11 mouse cellular contexts compared by ENCODE assay signal in the genomic region with DNA sequence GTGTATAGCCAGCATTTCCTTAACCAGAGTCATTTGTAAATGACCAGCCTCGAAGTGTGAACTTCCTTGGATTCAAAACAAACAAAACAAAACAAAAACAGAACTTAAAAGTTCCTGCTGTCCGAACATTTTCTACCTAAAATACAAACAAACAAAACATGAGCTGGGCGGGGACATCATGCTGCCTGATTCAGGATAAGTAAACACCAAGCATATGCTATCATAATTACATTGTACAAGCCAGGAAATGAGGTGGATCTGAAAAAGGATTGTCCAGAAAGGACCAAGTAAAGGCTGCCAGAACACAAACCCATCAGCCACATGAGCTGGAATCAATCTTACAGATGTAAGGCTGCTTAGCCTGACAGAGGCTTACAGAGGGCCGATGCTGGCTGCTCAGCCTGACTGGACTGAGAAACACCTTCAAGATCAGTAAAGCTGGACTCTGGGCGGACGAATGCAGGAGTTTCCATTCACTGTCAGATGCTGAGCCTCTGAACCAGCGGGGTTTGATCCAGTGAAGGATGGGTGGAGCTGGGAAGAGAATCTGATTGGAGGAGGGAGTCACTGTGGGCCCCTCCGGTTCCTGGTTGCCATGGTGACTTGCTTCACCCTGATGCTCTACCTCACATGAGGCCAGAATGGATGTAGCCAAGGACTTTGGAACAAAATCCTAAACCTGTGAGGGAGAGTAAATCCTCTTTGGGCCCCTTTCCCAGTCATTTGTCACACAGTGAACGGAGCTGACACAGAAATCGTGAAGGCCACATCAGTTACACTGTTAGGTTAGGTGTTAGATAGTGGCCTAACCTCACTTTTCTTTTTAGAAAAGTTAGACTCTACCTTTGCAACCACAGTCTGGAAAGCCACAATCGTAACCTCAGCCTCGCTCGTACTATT. TPM values are rescaled to one million over a fixed set of nuclear protein-coding genes. Genes with fewer than 3 reads are reported as not detected.
DNase-seq lines count a peak whose midpoint lies in the region; ATAC-seq and TF ChIP-seq lines count a peak whose summit lies in the region.
"Had no signal": no experiment of that assay in that cellular context is flagged by ENCODE, and none has a peak within 500 bp of the region (broad histone marks: within the 10 kb centered on the region; RNA-seq: fewer than 3 reads in every experiment).

No protein-coding gene starts in this region.

- peak overlapping the region; percentile 1; the same call in 1 of the 2 replicates for H3K27ac ChIP-seq in limb, embryonic 14.5 days (replicated peaks; ENCODE audit: low read depth, low read length)
- no peak overlapping the region for H3K27ac ChIP-seq in limb, embryonic 10.5 days
- H3K27ac ChIP-seq in forebrain, embryonic 10.5 days, result peak overlapping the region; percentile 67
- H3K27ac ChIP-seq in midbrain, embryonic 13.5 days, result no peak overlapping the region
- H3K27ac ChIP-seq: intestine, embryonic 15.5 days; limb, embryonic 12.5 days had no signal

- H3K4me1 ChIP-seq in limb, embryonic 14.5 days (ENCODE audit: control insufficient read depth, insufficient read depth, low read length), result no peaks in the 10 kb centered on the region
- peaks cover 9% of the 10 kb centered on the region; the same call in 1 of the 2 replicates for H3K4me1 ChIP-seq in limb, embryonic 10.5 days
- peaks cover 32% of the 10 kb centered on the region for H3K4me1 ChIP-seq in forebrain, embryonic 10.5 days
- peaks cover 12% of the 10 kb centered on the region for H3K4me1 ChIP-seq in midbrain, embryonic 13.5 days (replicated peaks)

- no peak for DNase-seq in frontal cortex, postnatal 36 days (ENCODE audit: low spot score in 2 of 2)
- no peak for DNase-seq in limb, embryonic 14.5 days (ENCODE audit: low spot score)
- DNase-seq in limb, embryonic 10.5 days (ENCODE audit: low spot score), result no peak
- DNase-seq in forebrain, embryonic 10.5 days (ENCODE audit: extremely low spot score, low spot score), result peak; percentile 33
- no peak for DNase-seq in thymus, postnatal 36 days
- DNase-seq in natural killer cell, adult 2 months (ENCODE audit: low spot score in 2 of 2), result no peak
- DNase-seq: right cerebral cortex, postnatal 14 days had no signal

- H3K9me3 ChIP-seq in limb, embryonic 14.5 days (ENCODE audit: control insufficient read depth, low read length), result no peaks in the 10 kb centered on the region
- H3K9me3 ChIP-seq in limb, embryonic 10.5 days (replicated peaks), result no peaks in the 10 kb centered on the region
- H3K9me3 ChIP-seq in forebrain, embryonic 10.5 days, result peaks cover 7% of the 10 kb centered on the region
- no peaks in the 10 kb centered on the region for H3K9me3 ChIP-seq in midbrain, embryonic 13.5 days
- H3K9me3 ChIP-seq: intestine, embryonic 15.5 days had no signal

- 62% methylated on average over 13 of the region's 13 CpGs for WGBS in limb, embryonic 14.5 days
- 73% methylated on average over 13 of the region's 13 CpGs for WGBS in limb, embryonic 10.5 days
- WGBS in forebrain, embryonic 10.5 days, result 61% methylated on average over 13 of the region's 13 CpGs
- 52% methylated on average over 13 of the region's 13 CpGs for WGBS in midbrain, embryonic 13.5 days

- H3K4me3 ChIP-seq in limb, embryonic 14.5 days (replicated peaks; ENCODE audit: low read length), result no peak overlapping the region
- H3K4me3 ChIP-seq in limb, embryonic 10.5 days, result no peak overlapping the region
- no peak overlapping the region for H3K4me3 ChIP-seq in forebrain, embryonic 10.5 days
- H3K4me3 ChIP-seq in midbrain, embryonic 13.5 days (replicated peaks), result no peak overlapping the region
- H3K4me3 ChIP-seq: intestine, embryonic 15.5 days; limb, embryonic 12.5 days had no signal

- H3K27me3 ChIP-seq in limb, embryonic 14.5 days (ENCODE audit: control insufficient read depth, insufficient read depth, low read length), result no peaks in the 10 kb centered on the region
- no peaks in the 10 kb centered on the region for H3K27me3 ChIP-seq in limb, embryonic 10.5 days (ENCODE audit: low read depth, poor library complexity, severe bottlenecking)
- no peaks in the 10 kb centered on the region for H3K27me3 ChIP-seq in forebrain, embryonic 10.5 days (ENCODE audit: poor library complexity, severe bottlenecking)
- no peaks in the 10 kb centered on the region for H3K27me3 ChIP-seq in midbrain, embryonic 13.5 days
- H3K27me3 ChIP-seq: intestine, embryonic 15.5 days; limb, embryonic 12.5 days had no signal

- no peaks in the 10 kb centered on the region for H3K36me3 ChIP-seq in limb, embryonic 14.5 days (ENCODE audit: control insufficient read depth, insufficient read depth, low read length)
- no peaks in the 10 kb centered on the region for H3K36me3 ChIP-seq in limb, embryonic 10.5 days
- no peaks in the 10 kb centered on the region for H3K36me3 ChIP-seq in forebrain, embryonic 10.5 days (replicated peaks)
- H3K36me3 ChIP-seq in midbrain, embryonic 13.5 days, result no peaks in the 10 kb centered on the region
- H3K36me3 ChIP-seq: intestine, embryonic 15.5 days; limb, embryonic 12.5 days had no signal

- H3K4me2 ChIP-seq in limb, embryonic 14.5 days (replicated peaks; ENCODE audit: low read depth, low read length, severe bottlenecking), result no peak overlapping the region
- no peak overlapping the region for H3K4me2 ChIP-seq in midbrain, embryonic 13.5 days (replicated peaks)
- H3K4me2 ChIP-seq: intestine, embryonic 15.5 days; limb, embryonic 12.5 days had no signal

- ATAC-seq in frontal cortex, adult (ENCODE audit: low TSS enrichment), result peak; percentile 56; the same call in 1 of the 2 replicates
- peak; percentile 37; the same call in 1 of the 2 replicates for ATAC-seq in limb, embryonic 14.5 days (ENCODE audit: low FRiP score, low read depth)
- ATAC-seq in midbrain, embryonic 13.5 days, result peak; percentile 62
- ATAC-seq: intestine, embryonic 15.5 days had no signal

- TF ChIP-seq POLR2A in limb, embryonic 14.5 days (IDR thresholded peaks at IDR 0.05; ENCODE audit: borderline replicate concordance, extremely low read depth, insufficient read depth, insufficient read length), result no peak

- no peak overlapping the region for H3K9ac ChIP-seq in limb, embryonic 14.5 days (ENCODE audit: low read depth, low read length, severe bottlenecking)
- peak overlapping the region; percentile 47 for H3K9ac ChIP-seq in midbrain, embryonic 13.5 days (replicated peaks)
- H3K9ac ChIP-seq: intestine, embryonic 15.5 days; limb, embryonic 12.5 days had no signal

RNA-seq across cellular contexts. Expression of gene Spry1, which starts 34.5 kb away (rescaled TPM):
- polyA plus RNA-seq in limb, embryonic 14.5 days (2012; rRNA removed), result 57.1 and 74.0 TPM in 2 replicates
- 23.6 and 23.8 TPM in 2 replicates for polyA plus RNA-seq in limb, embryonic 14.5 days (2014; fragmentation: Nextera tagmentation; extraction: Ambion mirVana)
- polyA plus RNA-seq in limb, embryonic 10.5 days (2016; fragmentation: Nextera tagmentation; extraction: Ambion mirVana), result 28.0 and 32.6 TPM in 2 replicates
- polyA plus RNA-seq in forebrain, embryonic 10.5 days (2016; fragmentation: Nextera tagmentation; extraction: Ambion mirVana), result 21.6 and 29.1 TPM in 2 replicates
- 5.8 and 7.3 TPM in 2 replicates for polyA plus RNA-seq in midbrain, embryonic 13.5 days (2015; fragmentation: Nextera tagmentation; extraction: Ambion mirVana)

Comparison
In these comparisons a context has a peak if more than half of its experiments do, and no peak if none do; other contexts are left out.
1. H3K27ac ChIP-seq: peak in limb, embryonic 14.5 days (single experiment) and forebrain, embryonic 10.5 days (single experiment); none in limb, embryonic 10.5 days (single experiment) and midbrain, embryonic 13.5 days (single experiment).
2. Peak in every context shown above with its lines, with median percentiles within 50 percentile points of each other: ATAC-seq.